Mouse (Mus musculus) heart, embryonic 16.5 days (tissue): ENCODE data around the gene Tcte1. TPM values are rescaled to one million over a fixed set of nuclear protein-coding genes. Genes with fewer than 3 reads are reported as not detected.

Experiments used
- ATAC-seq: fragments of 200-750 bp; cut with Nextera tagmentation; replicated peaks from 2 replicates; pipeline ENCODE4 v1.8.0; 2017; ENCODE audit warnings: moderate number of reproducible peaks; ENCODE audit not compliant: insufficient read depth, low FRiP score; ENCODE audit errors: extremely low read depth
- H3K27ac ChIP-seq: fragments of 300-500 bp; sonication (generic); 2 replicates; pipeline ENCODE4 v1.5.1; 2014; ENCODE audit warnings: mild to moderate bottlenecking, low read length, control low read depth, moderate library complexity
- H3K27me3 ChIP-seq: fragments of 300-500 bp; sonication (generic); 2 replicates; pipeline ENCODE4 v1.6.1; 2014; ENCODE audit warnings: low read length, mixed read lengths; ENCODE audit not compliant: control insufficient read depth, insufficient read depth
- H3K36me3 ChIP-seq: fragments of 300-500 bp; sonication (generic); 2 replicates; pipeline ENCODE4 v1.6.1; 2014; ENCODE audit not compliant: control insufficient read depth, insufficient read depth
- H3K4me1 ChIP-seq: fragments of 300-500 bp; sonication (generic); 2 replicates; pipeline ENCODE4 v1.6.1; 2014; ENCODE audit warnings: low read length, mixed read lengths; ENCODE audit not compliant: control insufficient read depth, insufficient read depth
- H3K4me2 ChIP-seq: fragments of 300-500 bp; sonication (generic); 2 replicates; pipeline ENCODE4 v1.6.1; 2014; ENCODE audit warnings: low read depth, mild to moderate bottlenecking, control low read depth, low read length
- H3K4me3 ChIP-seq: fragments of 300-500 bp; sonication (generic); 2 replicates; pipeline ENCODE4 v1.5.1; 2014; ENCODE audit warnings: mild to moderate bottlenecking, control low read depth, low read length
- H3K9ac ChIP-seq: fragments of 300-500 bp; sonication (generic); 2 replicates; pipeline ENCODE4 v1.6.1; 2014; ENCODE audit warnings: low read length, control low read depth
- H3K9me3 ChIP-seq: fragments of 300-500 bp; sonication (generic); replicated peaks from 2 replicates; pipeline ENCODE4 v1.6.1; 2016; ENCODE audit warnings: low read length; ENCODE audit not compliant: control insufficient read depth
- WGBS: fragments of 180-500 bp; shearing (Covaris S2); extraction: QIAGEN DNeasy Blood & Tissue Kit; methylation state at CpG from one replicate; pipeline ENCODE4 v1.1.7; 2014; 5-methylcytosine and 5-hydroxymethylcytosine counted together
- polyA plus RNA-seq: library from polyadenylated mRNA; unstranded; fragments of >200 nt; fragmentation: Nextera tagmentation; extraction: Ambion mirVana; gene quantifications from 2 replicates; pipeline ENCODE4 v1.2.1, GENCODE M21; 2015

Tcte1 gene
- 0.49 and 0.63 TPM in 2 replicates for polyA plus RNA-seq

DNA sequence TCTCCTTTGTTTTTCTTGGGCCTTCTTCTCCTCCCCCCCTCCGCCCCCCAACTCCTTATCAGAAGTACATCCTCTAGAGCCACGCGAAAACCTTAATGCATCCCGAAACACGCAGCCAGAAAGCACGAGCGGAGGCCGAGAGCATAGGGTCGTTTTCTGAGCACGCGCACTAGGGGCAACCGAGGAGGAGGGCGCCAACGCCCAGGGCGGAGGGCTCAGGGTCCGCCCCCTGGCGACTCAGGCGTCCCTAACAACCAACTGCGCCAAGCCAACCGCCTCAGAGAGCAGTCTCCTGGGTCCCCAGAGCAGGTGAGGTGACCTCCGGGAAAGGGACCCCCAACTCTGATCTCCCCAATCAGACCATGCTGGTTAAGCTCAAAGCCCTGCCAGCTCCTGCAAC is at the start of gene Tcte1:
TSS of gene Tcte1 (plus strand) at position 172 of the 400 bp plus-strand sequence.
- peak; percentile 66 for ATAC-seq
- no peaks in the 10 kb centered on the region for H3K9me3 ChIP-seq
- peak within 1 kb of the TSS; percentile 77 for H3K4me2 ChIP-seq
- peaks cover 4% of the 10 kb centered on the region; the same call in 1 of the 2 replicates for H3K36me3 ChIP-seq
- peak within 1 kb of the TSS; percentile 50 for H3K4me3 ChIP-seq
- H3K4me1 ChIP-seq: peaks cover 11% of the 10 kb centered on the region
- H3K27ac ChIP-seq: no peak within 1 kb of the TSS
- under 1% methylated on average over 21 of the region's 21 CpGs for WGBS
- H3K27me3 ChIP-seq: 0 out of 2 replicates have a peak, but pooled peaks cover 4% of the 10 kb centered on the region
- H3K9ac ChIP-seq: peak within 1 kb of the TSS; percentile 56

DNA sequence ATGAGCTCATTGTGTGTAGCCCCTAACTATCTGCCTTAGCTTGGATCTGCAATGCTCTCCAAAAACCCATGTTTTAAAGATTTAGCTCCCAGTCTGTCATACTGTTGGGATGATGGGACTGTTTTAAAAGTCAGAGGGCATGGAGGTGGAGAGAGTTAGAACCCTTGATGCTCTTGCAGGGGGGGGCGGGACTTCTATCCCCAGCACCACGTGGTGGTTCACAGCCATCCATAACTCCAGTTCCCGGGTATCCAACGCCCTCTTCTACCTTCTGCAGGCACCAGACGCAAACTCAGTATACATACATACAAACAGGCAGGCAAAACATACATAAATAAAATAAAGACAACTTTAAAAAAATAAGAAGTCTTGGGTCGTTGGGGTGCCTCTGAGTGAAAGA is 49.6 kb upstream of the Tcte1 start:
- Histone ChIP-seq H3K27ac (no peak overlapping the region), H3K4me1 (peaks cover 10% of the 10 kb centered on the region), H3K36me3 (no peaks in the 10 kb centered on the region), H3K9ac (no peak overlapping the region), H3K4me3 (no peak overlapping the region), H3K4me2 (no peak overlapping the region), H3K9me3 (no peaks in the 10 kb centered on the region), H3K27me3 (peaks cover 5% of the 10 kb centered on the region; the same call in 1 of the 2 replicates)
- WGBS: 79% methylated on average over 6 of the region's 6 CpGs
- ATAC-seq: no peak

DNA sequence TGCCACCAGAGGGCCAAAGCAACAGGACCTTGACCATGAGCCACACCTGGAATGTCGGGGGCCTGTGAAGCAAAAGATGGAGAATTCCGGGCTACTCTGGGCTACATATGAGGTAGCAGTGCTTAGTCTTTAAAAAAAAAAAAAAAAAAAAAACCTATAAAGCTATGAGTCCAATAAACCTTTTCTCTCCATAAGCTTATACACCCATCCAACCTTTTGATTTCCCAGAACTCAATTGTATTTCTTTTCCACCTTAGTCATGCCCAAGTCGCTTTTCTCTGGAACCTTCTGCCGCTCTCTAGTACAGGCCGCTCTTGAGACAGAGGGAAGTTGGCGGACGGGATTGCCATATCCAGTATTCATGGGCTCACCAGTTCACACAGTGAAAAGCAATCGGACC is 49.1 kb upstream of the Tcte1 start:
- H3K4me3 ChIP-seq: peak overlapping the region; percentile 58
- peak overlapping the region; percentile 83 for H3K4me2 ChIP-seq
- H3K9me3 ChIP-seq: no peaks in the 10 kb centered on the region
- no peak for ATAC-seq
- WGBS: 71% methylated on average over 8 of the region's 8 CpGs
- peaks cover 10% of the 10 kb centered on the region for H3K4me1 ChIP-seq
- no peak overlapping the region for H3K27ac ChIP-seq
- no peaks in the 10 kb centered on the region for H3K36me3 ChIP-seq
- H3K27me3 ChIP-seq: peaks cover 5% of the 10 kb centered on the region; the same call in 1 of the 2 replicates
- H3K9ac ChIP-seq: no peak overlapping the region; the same call in 1 of the 2 replicates

- WGBS: 4% methylated on average over 30 of the region's 30 CpGs
- Histone ChIP-seq H3K9me3 (no peaks in the 10 kb centered on the region), H3K27ac (no peak within 1 kb of the TSS), H3K4me2 (peak within 1 kb of the TSS; percentile 83), H3K4me1 (peaks cover 10% of the 10 kb centered on the region), H3K9ac (peak within 1 kb of the TSS; percentile 65), H3K36me3 (no peaks in the 10 kb centered on the region), H3K4me3 (peak within 1 kb of the TSS; percentile 58), H3K27me3 (peaks cover 5% of the 10 kb centered on the region; the same call in 1 of the 2 replicates)
- peak; percentile 61 for ATAC-seq
Measured at GRCm38 (mm10) chr17:45474669-45475465, 48.4 kb upstream of the Tcte1 start, which contains the start of gene Spats1. Gene Spats1 (minus strand): TSS chr17:45475415.

DNA sequence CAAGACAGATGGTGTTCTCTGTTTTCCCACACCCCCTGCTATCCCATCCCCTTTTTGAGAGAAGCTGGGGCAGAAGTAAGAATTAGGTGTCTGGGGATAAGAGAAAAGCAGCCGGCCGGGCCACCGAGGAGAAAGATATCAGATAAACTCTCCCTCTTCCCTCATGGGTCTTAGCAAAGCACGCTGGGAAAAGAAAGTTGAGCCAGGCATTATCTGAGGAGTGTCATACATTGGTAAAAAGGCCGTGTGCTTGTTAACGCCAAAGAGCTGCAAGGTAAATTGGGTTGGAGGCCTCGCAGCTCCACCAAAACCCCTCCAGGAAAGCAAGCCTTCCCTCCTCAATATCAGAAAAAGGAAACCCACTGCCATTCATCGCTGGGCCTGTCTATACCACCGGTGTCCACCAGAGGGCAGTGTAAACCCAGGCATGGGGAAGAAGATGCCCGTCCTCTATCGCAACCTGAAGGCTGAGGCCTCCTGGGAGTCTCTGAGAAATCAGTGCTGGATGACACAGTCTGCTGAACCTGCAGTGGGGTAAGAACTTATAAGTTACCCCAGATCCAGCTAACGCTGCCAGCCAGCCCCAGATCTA is 44.9 kb upstream of the Tcte1 start:
- peaks cover 5% of the 10 kb centered on the region; the same call in 1 of the 2 replicates for H3K27me3 ChIP-seq
- no peaks in the 10 kb centered on the region for H3K36me3 ChIP-seq
- ATAC-seq: no peak
- H3K4me3 ChIP-seq: no peak overlapping the region
- H3K27ac ChIP-seq: no peak overlapping the region
- no peak overlapping the region for H3K4me2 ChIP-seq
- no peak overlapping the region for H3K9ac ChIP-seq
- peaks cover 3% of the 10 kb centered on the region; the same call in 1 of the 2 replicates for H3K9me3 ChIP-seq
- H3K4me1 ChIP-seq: peaks cover 10% of the 10 kb centered on the region
- WGBS: 6% methylated on average over 12 of the region's 12 CpGs

- no peak overlapping the region for H3K27ac ChIP-seq
- peaks cover 3% of the 10 kb centered on the region; the same call in 1 of the 2 replicates for H3K9me3 ChIP-seq
- ATAC-seq: no peak
- H3K4me2 ChIP-seq: no peak overlapping the region
- H3K4me3 ChIP-seq: no peak overlapping the region
- WGBS: 23% methylated on average over 2 of the region's 2 CpGs
- no peaks in the 10 kb centered on the region for H3K36me3 ChIP-seq
- peaks cover 2% of the 10 kb centered on the region for H3K4me1 ChIP-seq
- H3K9ac ChIP-seq: no peak overlapping the region
- peaks cover 5% of the 10 kb centered on the region; the same call in 1 of the 2 replicates for H3K27me3 ChIP-seq
Measured at GRCm38 (mm10) chr17:45480429-45480828, 42.8 kb upstream of the Tcte1 start.

DNA sequence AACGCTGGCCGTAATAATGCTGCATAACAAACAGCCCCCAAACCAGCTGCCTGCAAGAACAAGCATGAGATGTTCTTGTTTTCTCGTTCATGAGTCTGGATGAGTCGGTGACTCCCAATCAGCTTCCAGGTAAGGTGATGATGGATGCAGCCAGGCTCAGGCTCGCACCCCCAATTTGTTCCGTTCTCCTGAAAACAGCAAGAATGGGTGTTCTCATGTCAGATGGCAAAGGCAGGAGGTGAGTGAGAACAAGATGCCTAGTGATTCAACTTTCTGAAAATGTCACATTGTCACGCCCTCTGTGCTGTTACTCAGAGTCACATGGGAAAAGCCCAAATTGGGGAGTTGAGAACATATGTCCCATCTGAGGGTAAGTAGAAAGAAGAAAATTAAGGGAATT is 37.7 kb upstream of the Tcte1 start:
- no peaks in the 10 kb centered on the region for H3K36me3 ChIP-seq
- H3K27me3 ChIP-seq: no peaks in the 10 kb centered on the region
- no peak overlapping the region for H3K4me3 ChIP-seq
- ATAC-seq: no peak
- no peak overlapping the region for H3K4me2 ChIP-seq
- no peak overlapping the region for H3K27ac ChIP-seq
- no peaks in the 10 kb centered on the region for H3K4me1 ChIP-seq
- WGBS: 84% methylated on average over 7 of the region's 7 CpGs
- H3K9ac ChIP-seq: no peak overlapping the region
- H3K9me3 ChIP-seq: peaks cover 3% of the 10 kb centered on the region; the same call in 1 of the 2 replicates

DNA sequence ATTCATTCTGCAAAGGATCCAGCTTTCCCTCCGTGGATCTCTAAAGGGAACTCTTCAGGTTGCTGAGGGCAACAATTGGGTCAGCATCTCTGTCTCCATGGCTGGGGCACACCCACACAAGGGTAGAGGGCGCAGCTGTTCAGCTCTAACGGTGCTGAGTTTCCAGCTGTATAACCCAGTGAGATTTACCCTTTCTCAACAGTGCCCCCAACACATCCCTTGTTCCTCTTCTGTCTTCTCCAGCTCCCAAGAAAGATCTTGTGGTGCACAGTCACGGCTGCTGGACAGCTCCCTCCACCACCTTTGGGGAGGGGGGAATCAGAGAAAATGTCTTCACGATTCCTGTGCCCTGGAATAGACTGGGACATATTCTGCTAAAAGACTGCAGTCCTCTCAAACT is 36.0 kb upstream of the Tcte1 start:
- no peak overlapping the region for H3K9ac ChIP-seq
- WGBS: 12% methylated on average over 5 of the region's 5 CpGs
- peak overlapping the region; percentile 65 for H3K27ac ChIP-seq
- no peaks in the 10 kb centered on the region for H3K27me3 ChIP-seq
- peak overlapping the region; percentile 1; the same call in 1 of the 2 replicates for H3K4me2 ChIP-seq
- ATAC-seq: no peak
- no peaks in the 10 kb centered on the region for H3K36me3 ChIP-seq
- peaks cover 3% of the 10 kb centered on the region; the same call in 1 of the 2 replicates for H3K4me1 ChIP-seq
- no peaks in the 10 kb centered on the region for H3K9me3 ChIP-seq
- peak overlapping the region; percentile 9; the same call in 1 of the 2 replicates for H3K4me3 ChIP-seq
